Mouse (Mus musculus) myocyte (in vitro differentiated cells): ENCODE data around the gene Mcoln1. TPM values are rescaled to one million over a fixed set of nuclear protein-coding genes. Genes with fewer than 3 reads are reported as not detected.

Source experiments
- H3K27me3 ChIP-seq: one replicate; pipeline ENCODE4 v1.6.1; 2011; ENCODE audit not compliant: control insufficient read depth, insufficient read depth, insufficient read length
- H3K36me3 ChIP-seq: one replicate; pipeline ENCODE4 v1.6.1; 2011; ENCODE audit not compliant: control insufficient read depth, insufficient read depth
- H3K4me2 ChIP-seq: one replicate; pipeline ENCODE4 v1.6.1; 2011; ENCODE audit warnings: low read depth, control low read depth
- H3K4me3 ChIP-seq: one replicate; pipeline ENCODE4 v1.5.1; 2011; ENCODE audit warnings: mild to moderate bottlenecking, control low read depth, moderate library complexity
- H3K79me2 ChIP-seq: one replicate; pipeline ENCODE4 v1.6.1; 2011; ENCODE audit not compliant: control insufficient read depth, insufficient read depth
- H3ac ChIP-seq: one replicate; pipeline ENCODE4 v1.6.1; 2011; ENCODE audit not compliant: control insufficient read depth, insufficient read length
- CEBPB ChIP-seq: IDR thresholded peaks from 2 replicates; pipeline ENCODE4 v1.6.1; 2011; ENCODE audit warnings: mild to moderate bottlenecking, moderate library complexity; ENCODE audit not compliant: poor library complexity, insufficient read depth, severe bottlenecking
- E2F4 ChIP-seq: IDR thresholded peaks from one replicate; pipeline ENCODE4 v1.6.1; 2011; ENCODE audit warnings: mild to moderate bottlenecking, control low read depth, moderate library complexity; ENCODE audit not compliant: insufficient read depth
- MAX ChIP-seq: IDR thresholded peaks from one replicate; pipeline ENCODE4 v1.6.1; 2011; ENCODE audit warnings: low read depth, mild to moderate bottlenecking, control low read depth
- MYOD1 ChIP-seq, 3 experiments: IDR thresholded peaks; one replicate each; pipeline ENCODE4 v1.6.1; 2011; ENCODE audit warnings: control low read depth in 2 of 3, low read depth in 2 of 3, mild to moderate bottlenecking in 2 of 3, moderate library complexity in 1 of 3; ENCODE audit not compliant: insufficient read length in 2 of 3, control insufficient read depth in 1 of 3
- MYOG ChIP-seq, 3 experiments: IDR thresholded peaks; one replicate each; pipeline ENCODE4 v1.6.1; 2011; ENCODE audit warnings: control low read depth in 2 of 3, low read depth in 2 of 3, mild to moderate bottlenecking in 2 of 3; ENCODE audit not compliant: insufficient read length in 2 of 3, control insufficient read depth in 1 of 3, insufficient read depth in 1 of 3
- POLR2A ChIP-seq: IDR thresholded peaks from one replicate; pipeline ENCODE4 v1.6.1; 2011; ENCODE audit warnings: low read depth, mild to moderate bottlenecking, control low read depth, moderate library complexity; ENCODE audit not compliant: insufficient read length
- POLR2AphosphoS2 ChIP-seq: IDR thresholded peaks from one replicate; pipeline ENCODE4 v1.6.1; 2011; ENCODE audit warnings: low read depth, control low read depth; ENCODE audit not compliant: insufficient read length
- REST ChIP-seq: IDR thresholded peaks from one replicate; pipeline ENCODE4 v1.6.1; 2011; ENCODE audit warnings: mild to moderate bottlenecking, control low read depth, moderate library complexity; ENCODE audit not compliant: insufficient read depth, insufficient read length
- SRF ChIP-seq: IDR thresholded peaks from one replicate; pipeline ENCODE4 v1.6.1; 2011; ENCODE audit warnings: low read depth; ENCODE audit not compliant: control insufficient read depth, insufficient read length
- TCF12 ChIP-seq: IDR thresholded peaks from one replicate; pipeline ENCODE4 v1.6.1; 2011; ENCODE audit warnings: mild to moderate bottlenecking, control low read depth; ENCODE audit not compliant: poor library complexity, insufficient read depth, severe bottlenecking
- TCF3 ChIP-seq: IDR thresholded peaks from one replicate; pipeline ENCODE4 v1.6.1; 2011; ENCODE audit warnings: low read depth, control low read depth; ENCODE audit not compliant: insufficient read length
- USF1 ChIP-seq: IDR thresholded peaks from one replicate; pipeline ENCODE4 v1.6.1; 2011; ENCODE audit warnings: low read depth, mild to moderate bottlenecking, control low read depth, moderate library complexity
- polyA plus RNA-seq: library from polyadenylated mRNA; unstranded; fragments of >200 nt; fragmentation: generic; extraction: Trizol; gene quantifications from one replicate; pipeline ENCODE4 v1.2.1, GENCODE M21; 2012; ENCODE audit warnings: missing spikeins

Mcoln1 gene
- polyA plus RNA-seq, 1 experiment: 44.1 TPM

DNA sequence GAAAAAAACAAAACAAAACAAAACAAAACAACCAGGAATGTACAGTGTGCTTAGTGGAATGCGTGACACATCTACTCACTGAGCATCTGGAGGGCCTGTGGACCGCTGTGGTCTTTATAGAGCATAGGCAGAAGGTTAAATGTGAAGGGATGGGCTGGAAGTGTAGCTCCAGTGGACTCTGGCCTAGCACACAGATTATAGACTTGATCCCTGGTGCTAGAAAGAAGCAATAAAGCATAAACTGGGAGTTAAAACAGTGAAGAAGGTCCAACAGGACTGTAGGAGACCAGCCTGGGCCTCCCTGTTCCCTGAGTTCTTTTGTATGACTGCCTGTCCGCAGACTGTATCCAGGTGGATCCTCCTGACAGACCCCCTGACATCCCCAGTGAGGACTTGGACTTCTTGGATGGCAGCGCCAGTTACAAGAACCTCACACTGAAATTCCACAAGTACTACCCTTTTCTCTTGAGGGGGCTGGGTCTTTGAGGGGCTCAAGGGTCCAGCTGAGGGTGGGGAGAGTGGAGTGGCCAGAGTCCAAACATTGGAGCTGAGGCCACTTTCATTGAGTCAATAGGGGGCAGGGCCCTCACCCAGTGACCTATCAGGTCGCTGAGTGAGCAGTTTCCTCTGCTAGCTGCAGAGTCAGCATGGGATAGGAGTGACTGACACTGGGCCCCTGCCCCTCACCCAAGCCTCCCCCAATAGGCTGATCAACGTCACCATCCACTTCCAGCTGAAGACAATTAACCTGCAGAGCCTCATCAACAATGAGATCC is 7.9 kb downstream of the Mcoln1 start:
- Histone ChIP-seq H3K27me3 (no peaks in the 10 kb centered on the region), H3K36me3 (peaks cover 3% of the 10 kb centered on the region), H3K79me2 (no peaks in the 10 kb centered on the region), H3ac (no peak overlapping the region), H3K4me3 (no peak overlapping the region), H3K4me2 (no peak overlapping the region)
- TF ChIP-seq POLR2A (no peak), CEBPB (no peak), SRF (no peak), E2F4 (no peak), TCF12 (no peak), MYOD1 (IDR thresholded peaks at IDR 0.05; ENCODE audit: control insufficient read depth in 1 of 3, insufficient read length in 2 of 3, low read depth in 2 of 3) (no peak), REST (no peak), POLR2AphosphoS2 (no peak), MAX (no peak), MYOG (IDR thresholded peaks at IDR 0.05; ENCODE audit: control insufficient read depth in 1 of 3, insufficient read depth in 1 of 3, insufficient read length in 2 of 3, low read depth in 2 of 3) (no peak), USF1 (no peak), TCF3 (no peak)

DNA sequence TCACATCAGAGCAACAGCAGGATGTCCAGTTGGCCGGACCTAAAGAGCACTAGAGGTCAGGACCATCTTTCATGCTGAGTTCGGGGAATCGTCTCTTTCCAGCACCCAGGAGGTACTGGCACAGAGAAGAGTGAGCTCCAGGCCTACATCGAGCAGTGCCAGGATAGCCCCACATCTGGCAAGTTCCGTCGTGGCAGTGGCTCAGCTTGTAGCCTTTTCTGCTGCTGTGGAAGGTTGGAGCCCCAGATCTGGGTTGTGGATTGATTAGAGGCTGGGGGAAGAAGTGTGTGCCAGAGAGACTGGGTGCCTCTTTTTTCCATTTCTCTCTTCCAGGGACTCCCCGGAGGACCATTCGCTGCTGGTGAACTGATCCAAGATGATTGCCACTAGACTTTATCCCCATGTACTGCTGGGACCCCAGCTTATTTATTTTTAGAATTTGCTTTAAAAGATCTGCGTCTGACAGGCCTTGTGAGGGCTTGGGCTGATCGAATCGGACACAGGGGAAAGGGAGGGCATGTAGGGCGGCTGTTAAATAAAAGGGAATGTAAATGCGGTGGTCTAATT is 14.5 kb downstream of the Mcoln1 start:
- Histone ChIP-seq H3K4me2 (peak overlapping the region; percentile 99), H3K79me2 (no peaks in the 10 kb centered on the region), H3K36me3 (no peaks in the 10 kb centered on the region), H3K4me3 (peak overlapping the region; percentile 71), H3ac (peak overlapping the region; percentile 4), H3K27me3 (no peaks in the 10 kb centered on the region)
- TF ChIP-seq TCF3 (no peak), TCF12 (no peak), USF1 (no peak), POLR2A (no peak), SRF (no peak), MYOG (IDR thresholded peaks at IDR 0.05; ENCODE audit: control insufficient read depth in 1 of 3, insufficient read depth in 1 of 3, insufficient read length in 2 of 3, low read depth in 2 of 3) (no peak), MYOD1 (IDR thresholded peaks at IDR 0.05; ENCODE audit: control insufficient read depth in 1 of 3, insufficient read length in 2 of 3, low read depth in 2 of 3) (no peak), REST (no peak), MAX (no peak), CEBPB (no peak), POLR2AphosphoS2 (no peak), E2F4 (no peak)

GRCm38 (mm10) chr8:3515260-3515671 is 15.0 kb downstream of the Mcoln1 start, which contains the start of gene Pnpla6:
Gene Pnpla6, plus strand, starts transcription at chr8:3515384.
- H3K79me2 ChIP-seq: no peaks in the 10 kb centered on the region
- peak within 1 kb of the TSS; percentile 71 for H3K4me3 ChIP-seq
- no peaks in the 10 kb centered on the region for H3K36me3 ChIP-seq
- no peaks in the 10 kb centered on the region for H3K27me3 ChIP-seq
- H3ac ChIP-seq: peak within 1 kb of the TSS; percentile 4
- H3K4me2 ChIP-seq: peak within 1 kb of the TSS; percentile 99
- TF ChIP-seq TCF3 (no peak), USF1 (no peak), E2F4 (peak; percentile 36), MAX (no peak), MYOG (IDR thresholded peaks at IDR 0.05; ENCODE audit: control insufficient read depth in 1 of 3, insufficient read depth in 1 of 3, insufficient read length in 2 of 3, low read depth in 2 of 3) (no peak), POLR2AphosphoS2 (peak; percentile 97), POLR2A (peak; percentile 65), SRF (no peak), MYOD1 (IDR thresholded peaks at IDR 0.05; ENCODE audit: control insufficient read depth in 1 of 3, insufficient read length in 2 of 3, low read depth in 2 of 3) (no peak), REST (no peak), TCF12 (no peak), CEBPB (no peak)

DNA sequence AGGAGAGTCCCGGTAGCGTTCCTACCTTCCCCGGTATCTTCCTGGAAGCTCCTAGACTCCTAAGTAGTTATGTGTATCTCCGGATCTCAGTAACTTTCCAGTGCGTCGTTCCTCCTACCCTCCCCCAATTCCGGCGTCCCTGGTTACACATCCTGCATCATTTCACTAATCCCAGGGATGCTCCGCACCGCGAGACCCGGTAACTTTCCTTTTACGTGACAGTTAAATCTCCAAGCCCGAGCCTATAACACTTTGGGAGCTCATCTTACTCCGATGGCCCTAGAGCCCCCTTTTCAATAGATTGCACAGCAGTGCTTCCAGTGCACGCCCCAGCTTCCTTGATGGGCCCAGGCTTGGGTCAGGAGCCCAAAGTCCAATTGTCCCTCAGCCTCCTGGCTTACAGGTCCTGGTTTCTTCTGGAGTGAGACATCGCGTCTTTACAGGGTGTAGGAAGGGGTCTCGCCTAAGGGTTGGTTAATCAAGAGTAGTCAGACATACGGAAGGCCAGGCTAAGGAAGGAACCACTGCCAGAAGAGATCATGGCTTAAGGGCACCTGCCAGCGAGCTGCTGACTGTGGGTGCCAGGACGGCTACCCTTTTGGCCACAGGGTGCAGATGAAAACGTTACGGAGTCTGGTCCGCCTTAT is 15.6 kb downstream of the Mcoln1 start:
- Histone ChIP-seq H3K4me3 (peak overlapping the region; percentile 71), H3K79me2 (no peaks in the 10 kb centered on the region), H3K36me3 (no peaks in the 10 kb centered on the region), H3ac (peak overlapping the region; percentile 4), H3K27me3 (no peaks in the 10 kb centered on the region), H3K4me2 (peak overlapping the region; percentile 99)
- peak; percentile 15 for TF ChIP-seq POLR2AphosphoS2
- no peak for TF ChIP-seq SRF
- TF ChIP-seq USF1: no peak
- no peak for TF ChIP-seq TCF12
- TF ChIP-seq E2F4: no peak
- no peak for TF ChIP-seq POLR2A
- no peak for TF ChIP-seq MYOG (IDR thresholded peaks at IDR 0.05; ENCODE audit: control insufficient read depth in 1 of 3, insufficient read depth in 1 of 3, insufficient read length in 2 of 3, low read depth in 2 of 3)
